Mouse (Mus musculus): ENCODE results near the gene E130308A19Rik. TPM values are rescaled to one million over a fixed set of nuclear protein-coding genes. Genes with fewer than 3 reads are reported as not detected.

The E130308A19Rik gene
- polyA plus RNA-seq, 1 experiment from 2014 or later = 16.4 TPM

DNA sequence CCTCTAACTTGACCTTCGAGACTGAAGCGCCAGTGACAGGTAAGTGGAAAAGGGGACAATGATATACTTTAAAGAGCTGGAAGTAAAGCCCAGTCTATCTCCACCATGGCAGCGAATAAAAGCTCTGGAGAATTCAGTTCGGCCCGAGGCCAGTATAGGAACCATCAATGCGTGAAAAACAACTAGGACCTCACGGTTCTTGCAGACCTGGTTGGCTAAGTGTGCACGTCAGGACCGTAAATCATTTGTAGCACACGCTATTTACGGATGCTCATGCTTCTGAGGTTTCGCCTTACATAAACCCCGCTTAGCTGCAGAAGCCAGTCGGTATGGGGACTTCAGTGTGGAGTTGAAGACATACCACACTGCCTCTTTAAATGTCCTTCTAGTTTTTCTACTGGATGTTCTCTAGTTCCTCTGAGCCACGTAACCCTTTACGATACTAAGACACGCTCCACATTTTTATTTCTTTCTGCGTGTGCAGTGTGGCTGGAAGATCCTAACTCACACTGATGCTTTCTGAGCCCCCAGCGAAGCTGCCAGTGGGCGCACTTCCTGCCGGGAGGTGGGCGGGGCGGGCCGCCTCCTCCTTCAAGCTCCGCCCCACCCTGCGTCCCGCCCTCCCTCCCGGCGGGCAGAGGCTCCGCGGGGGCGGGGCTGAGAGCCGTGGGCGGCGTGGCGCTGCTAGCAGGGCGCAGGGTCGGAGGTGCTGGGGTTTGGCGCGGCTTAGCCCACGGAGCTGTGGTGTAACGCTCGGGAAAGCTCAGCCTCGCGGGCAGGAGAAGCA is 179.4 kb downstream of the E130308A19Rik start, which contains the start of gene Snx30:
Snx30 (plus strand) TSS at position 660 of the 787 bp plus-strand sequence.
- no peaks in the 10 kb centered on the region for H3K27me3 ChIP-seq (replicated peaks; ENCODE audit: insufficient read depth, low read length)
- peak; percentile 94 for DNase-seq (ENCODE audit: low spot score)

GRCm38 (mm10) chr4:59805968-59806878 is 180.2 kb downstream of the E130308A19Rik start:
- peak overlapping the region; percentile 70 for H3K9ac ChIP-seq (replicated peaks; ENCODE audit: low read depth)
- ATAC-seq = peak; percentile 25
- 4% methylated on average over 44 of the region's 58 CpGs for WGBS

More for the DNA sequence above, 179.4 kb downstream of the E130308A19Rik start, which contains the start of gene Snx30:
- ATAC-seq = peak; percentile 96
- Histone ChIP-seq H3K9me3 (ENCODE audit: low read length) (no peaks in the 10 kb centered on the region), H3K9ac (replicated peaks; ENCODE audit: low read depth) (peak within 1 kb of the TSS; percentile 70), H3K27ac (ENCODE audit: low read length) (peak within 1 kb of the TSS; percentile 73), H3K4me1 (ENCODE audit: insufficient read depth, low read depth, low read length) (peaks cover 9% of the 10 kb centered on the region; the same call in 1 of the 2 replicates), H3K36me3 (ENCODE audit: insufficient read depth, low read length) (no peaks in the 10 kb centered on the region), H3K4me3 (ENCODE audit: low read depth, low read length) (peak within 1 kb of the TSS; percentile 94), H3K4me2 (replicated peaks; ENCODE audit: low read depth, low read length) (peak within 1 kb of the TSS; percentile 96)
- WGBS = 5% methylated on average over 38 of the region's 45 CpGs
- no peak for TF ChIP-seq EP300 (IDR thresholded peaks at IDR 0.05)
- TF ChIP-seq CTCF (IDR thresholded peaks at IDR 0.05) = peak; percentile 1; the same call in 1 of the 2 replicates

DNA sequence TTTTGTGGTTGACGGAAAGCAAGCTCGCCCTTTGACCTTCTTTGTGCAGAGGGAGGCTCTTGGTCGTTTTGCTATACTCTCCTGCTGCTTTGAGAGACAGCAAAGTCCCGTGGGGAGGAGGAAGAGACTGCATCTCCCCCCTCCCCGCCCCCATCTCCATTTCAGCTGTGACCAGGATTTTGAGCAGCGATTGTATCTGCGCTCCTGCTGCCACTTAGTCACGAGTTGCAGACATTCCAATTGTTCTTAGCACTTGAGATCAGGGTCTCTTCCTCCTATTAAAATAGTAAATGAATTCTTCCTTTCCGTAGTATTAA is 180.8 kb downstream of the E130308A19Rik start:
- Histone ChIP-seq H3K27ac (ENCODE audit: low read length) (no peak overlapping the region), H3K36me3 (ENCODE audit: insufficient read depth, low read length) (no peaks in the 10 kb centered on the region), H3K4me1 (ENCODE audit: insufficient read depth, low read depth, low read length) (peaks cover 9% of the 10 kb centered on the region; the same call in 1 of the 2 replicates), H3K4me2 (replicated peaks; ENCODE audit: low read depth, low read length) (peak overlapping the region; percentile 96), H3K9me3 (ENCODE audit: low read length) (no peaks in the 10 kb centered on the region), H3K27me3 (replicated peaks; ENCODE audit: insufficient read depth, low read length) (no peaks in the 10 kb centered on the region), H3K4me3 (ENCODE audit: low read depth, low read length) (peak overlapping the region; percentile 94), H3K9ac (replicated peaks; ENCODE audit: low read depth) (no peak overlapping the region; the same call in 1 of the 2 replicates)
- TF ChIP-seq CTCF (IDR thresholded peaks at IDR 0.05) = no peak
- no peak for TF ChIP-seq EP300 (IDR thresholded peaks at IDR 0.05)
- DNase-seq (ENCODE audit: low spot score) (no peak), ATAC-seq (no peak)
- WGBS = 7% methylated on average over 9 of the region's 9 CpGs

More at GRCm38 (mm10) chr4:59805968-59806878, 180.2 kb downstream of the E130308A19Rik start:
- TF ChIP-seq CTCF (IDR thresholded peaks at IDR 0.05) = no peak
- no peak for TF ChIP-seq EP300 (IDR thresholded peaks at IDR 0.05)
- H3K4me3 ChIP-seq (ENCODE audit: low read depth, low read length) = peak overlapping the region; percentile 94
- no peaks in the 10 kb centered on the region for H3K9me3 ChIP-seq (ENCODE audit: low read length)
- peak overlapping the region; percentile 73 for H3K27ac ChIP-seq (ENCODE audit: low read length)
- peak; percentile 45 for DNase-seq (ENCODE audit: low spot score)
- H3K27me3 ChIP-seq (replicated peaks; ENCODE audit: insufficient read depth, low read length) = no peaks in the 10 kb centered on the region
- peak overlapping the region; percentile 96 for H3K4me2 ChIP-seq (replicated peaks; ENCODE audit: low read depth, low read length)
- H3K4me1 ChIP-seq (ENCODE audit: insufficient read depth, low read depth, low read length) = peaks cover 9% of the 10 kb centered on the region; the same call in 1 of the 2 replicates
- H3K36me3 ChIP-seq (ENCODE audit: insufficient read depth, low read length) = no peaks in the 10 kb centered on the region

DNA sequence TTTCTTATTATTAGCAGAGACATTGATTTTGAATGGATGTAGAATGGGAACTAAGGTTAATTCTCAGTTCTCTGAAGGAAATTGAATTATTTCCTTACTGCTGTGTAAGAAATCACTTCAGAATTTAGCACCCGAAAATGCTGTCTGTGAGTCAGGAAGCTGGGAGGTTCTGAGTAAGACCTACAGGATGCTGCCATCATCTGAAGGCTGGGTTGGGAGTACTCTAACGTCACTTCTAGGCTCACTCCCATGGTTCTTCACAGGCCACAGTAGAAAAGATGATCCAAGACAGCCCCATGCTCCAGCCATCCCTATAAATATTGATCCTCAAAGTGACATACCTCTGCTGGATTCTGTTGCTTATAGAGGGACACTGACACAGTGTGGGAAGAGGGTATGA is 181.5 kb downstream of the E130308A19Rik start:
- Histone ChIP-seq H3K36me3 (ENCODE audit: insufficient read depth, low read length) (no peaks in the 10 kb centered on the region), H3K4me2 (replicated peaks; ENCODE audit: low read depth, low read length) (peak overlapping the region; percentile 96), H3K27ac (ENCODE audit: low read length) (no peak overlapping the region), H3K9me3 (ENCODE audit: low read length) (no peaks in the 10 kb centered on the region), H3K27me3 (replicated peaks; ENCODE audit: insufficient read depth, low read length) (no peaks in the 10 kb centered on the region), H3K9ac (replicated peaks; ENCODE audit: low read depth) (no peak overlapping the region), H3K4me1 (ENCODE audit: insufficient read depth, low read depth, low read length) (peaks cover 9% of the 10 kb centered on the region; the same call in 1 of the 2 replicates), H3K4me3 (ENCODE audit: low read depth, low read length) (0 out of 2 replicates have a peak overlapping the region, but pooled peaks have one; percentile 94)
- DNase-seq (ENCODE audit: low spot score) = no peak
- TF ChIP-seq CTCF (IDR thresholded peaks at IDR 0.05) (no peak), EP300 (IDR thresholded peaks at IDR 0.05) (no peak)
- WGBS = 66% methylated on average over 2 of the region's 2 CpGs
- no peak for ATAC-seq

DNA sequence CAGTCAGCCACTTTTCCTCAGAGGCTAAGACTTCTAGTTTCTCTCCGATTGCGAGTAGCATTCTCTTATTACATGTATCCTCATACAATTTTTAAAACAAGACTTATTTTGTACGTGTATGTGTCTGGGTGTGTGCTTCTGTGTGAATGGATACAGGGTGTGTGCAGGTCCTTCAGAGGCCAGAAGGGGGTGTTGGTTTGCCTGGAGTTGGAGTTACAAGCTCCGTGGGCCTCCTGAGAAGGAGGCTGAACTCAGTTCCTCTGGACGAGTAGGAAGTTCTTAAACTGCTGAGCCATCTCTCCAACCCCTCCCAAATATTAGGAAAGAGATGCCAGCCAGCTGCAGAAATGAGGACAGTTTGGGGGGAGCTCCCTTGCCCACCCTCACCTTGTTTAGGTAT is 182.4 kb downstream of the E130308A19Rik start:
- peak; percentile 62 for DNase-seq (ENCODE audit: low spot score)
- ATAC-seq = no peak
- no peaks in the 10 kb centered on the region for H3K9me3 ChIP-seq (ENCODE audit: low read length)

More for the DNA sequence above, 182.4 kb downstream of the E130308A19Rik start:
- Histone ChIP-seq H3K4me3 (ENCODE audit: low read depth, low read length) (no peak overlapping the region), H3K27ac (ENCODE audit: low read length) (no peak overlapping the region), H3K4me1 (ENCODE audit: insufficient read depth, low read depth, low read length) (peaks cover 9% of the 10 kb centered on the region; the same call in 1 of the 2 replicates), H3K36me3 (ENCODE audit: insufficient read depth, low read length) (no peaks in the 10 kb centered on the region), H3K9ac (replicated peaks; ENCODE audit: low read depth) (no peak overlapping the region), H3K4me2 (replicated peaks; ENCODE audit: low read depth, low read length) (no peak overlapping the region), H3K27me3 (replicated peaks; ENCODE audit: insufficient read depth, low read length) (no peaks in the 10 kb centered on the region)
- TF ChIP-seq CTCF (IDR thresholded peaks at IDR 0.05) (peak; percentile 65), EP300 (IDR thresholded peaks at IDR 0.05) (no peak)
- WGBS = 61% methylated on average over 5 of the region's 5 CpGs

Other genes with a start within 250 kb of the E130308A19Rik start
- gene Susd1, start 187.6 kb upstream of the E130308A19Rik start, polyA plus RNA-seq (2015; fragmentation: Nextera tagmentation; extraction: Ambion mirVana) = 1.6 and 2.0 TPM in 2 replicates
- 38.2 and 42.0 TPM in 2 replicates for gene Ptbp3, start 76.8 kb upstream of the E130308A19Rik start, polyA plus RNA-seq (2015; fragmentation: Nextera tagmentation; extraction: Ambion mirVana)
- gene Hsdl2, start 44.6 kb upstream of the E130308A19Rik start, polyA plus RNA-seq (2015; fragmentation: Nextera tagmentation; extraction: Ambion mirVana) = 21.7 and 24.4 TPM in 2 replicates
- 25.9 and 26.8 TPM in 2 replicates for gene Inip, start 175.4 kb downstream of the E130308A19Rik start, polyA plus RNA-seq (2015; fragmentation: Nextera tagmentation; extraction: Ambion mirVana)
- gene Snx30, start 179.6 kb downstream of the E130308A19Rik start, polyA plus RNA-seq (2015; fragmentation: Nextera tagmentation; extraction: Ambion mirVana) = 12.0 and 13.2 TPM in 2 replicates